Mouse (Mus musculus) midbrain, postnatal 0 days (tissue): ENCODE data around the gene Fam89b. TPM values are rescaled to one million over a fixed set of nuclear protein-coding genes. Genes with fewer than 3 reads are reported as not detected.

ENCODE experiments used
- ATAC-seq: fragments of 200-750 bp; cut with Nextera tagmentation; 2 replicates; pipeline ENCODE4 v1.8.0; 2017; ENCODE audit warnings: moderate number of reproducible peaks, mild to moderate bottlenecking, moderate TSS enrichment, moderate library complexity; ENCODE audit not compliant: low FRiP score
- DNase-seq: peaks from one replicate; pipeline ENCODE4 v3.0.0-alpha.2; 2015; ENCODE audit warnings: low spot score
- H3K27ac ChIP-seq: fragments of 300-500 bp; sonication (generic); 2 replicates; pipeline ENCODE4 v1.5.1; 2014; ENCODE audit warnings: low read depth, mild to moderate bottlenecking, low read length, mixed read lengths
- H3K27me3 ChIP-seq: fragments of 300-500 bp; sonication (generic); 2 replicates; pipeline ENCODE4 v1.6.1; 2014; ENCODE audit warnings: low read length, control low read depth, mixed read lengths; ENCODE audit not compliant: insufficient read depth
- H3K36me3 ChIP-seq: fragments of 300-500 bp; sonication (generic); 2 replicates; pipeline ENCODE4 v1.6.1; 2014; ENCODE audit warnings: low read length, control low read depth, mixed read lengths; ENCODE audit not compliant: insufficient read depth
- H3K4me1 ChIP-seq: fragments of 300-500 bp; sonication (generic); 2 replicates; pipeline ENCODE4 v1.6.1; 2014; ENCODE audit warnings: mild to moderate bottlenecking, control low read depth, antibody characterized with exemption, low read length, mixed read lengths; ENCODE audit not compliant: insufficient read depth
- H3K4me2 ChIP-seq: fragments of 300-500 bp; sonication (generic); 2 replicates; pipeline ENCODE4 v1.6.1; 2014; ENCODE audit warnings: low read depth, mild to moderate bottlenecking, low read length, mixed read lengths; ENCODE audit not compliant: poor library complexity, severe bottlenecking
- H3K4me3 ChIP-seq: fragments of 300-500 bp; sonication (generic); 2 replicates; pipeline ENCODE4 v1.5.1; 2014; ENCODE audit warnings: low read depth, mild to moderate bottlenecking, low read length, moderate library complexity
- H3K9ac ChIP-seq: fragments of 300-500 bp; sonication (generic); replicated peaks from 2 replicates; pipeline ENCODE4 v1.6.1; 2014; ENCODE audit warnings: mild to moderate bottlenecking, low read length, moderate library complexity, mixed read lengths; ENCODE audit not compliant: poor library complexity, severe bottlenecking
- H3K9me3 ChIP-seq: fragments of 300-500 bp; sonication (generic); 2 replicates; pipeline ENCODE4 v1.6.1; 2016; ENCODE audit warnings: low read length, control low read depth
- CTCF ChIP-seq: IDR thresholded peaks from 2 replicates; pipeline ENCODE4 v1.5.1; 2016; ENCODE audit warnings: antibody characterized with exemption, mild to moderate bottlenecking
- WGBS: fragments of 180-500 bp; shearing (Covaris S2); extraction: QIAGEN DNeasy Blood & Tissue Kit; methylation state at CpG from one replicate; pipeline ENCODE4 v1.1.7; 2014; 5-methylcytosine and 5-hydroxymethylcytosine counted together
- polyA plus RNA-seq: library from polyadenylated mRNA; unstranded; fragments of >200 nt; fragmentation: Nextera tagmentation; extraction: Ambion mirVana; gene quantifications from 2 replicates; pipeline ENCODE4 v1.2.1, GENCODE M21; 2015
- total RNA-seq: library from RNA; depleted of rRNA; stranded (reverse); fragments of >200 nt; gene quantifications from 2 replicates; pipeline ENCODE4 v1.2.3, GENCODE M21; 2014

Fam89b gene
- total and polyA plus RNA-seq, 2 experiments from 2014 or later = 126 to 178 TPM

- Histone ChIP-seq H3K4me2 (peak overlapping the region; percentile 95), H3K9me3 (no peaks in the 10 kb centered on the region), H3K4me3 (peak overlapping the region; percentile 69), H3K9ac (peak overlapping the region; percentile 73), H3K36me3 (no peaks in the 10 kb centered on the region; the same call in 1 of the 2 replicates), H3K27me3 (no peaks in the 10 kb centered on the region), H3K4me1 (peaks cover 32% of the 10 kb centered on the region; the same call in 1 of the 2 replicates), H3K27ac (no peak overlapping the region; the same call in 1 of the 2 replicates)
- TF ChIP-seq CTCF = no peak
- WGBS = 73% methylated on average over 29 of the region's 29 CpGs
- ATAC-seq (no peak), DNase-seq (no peak)
These were observed 1.1 kb upstream of the Fam89b start for GRCm38 (mm10) chr19:5730314-5731186.

DNA sequence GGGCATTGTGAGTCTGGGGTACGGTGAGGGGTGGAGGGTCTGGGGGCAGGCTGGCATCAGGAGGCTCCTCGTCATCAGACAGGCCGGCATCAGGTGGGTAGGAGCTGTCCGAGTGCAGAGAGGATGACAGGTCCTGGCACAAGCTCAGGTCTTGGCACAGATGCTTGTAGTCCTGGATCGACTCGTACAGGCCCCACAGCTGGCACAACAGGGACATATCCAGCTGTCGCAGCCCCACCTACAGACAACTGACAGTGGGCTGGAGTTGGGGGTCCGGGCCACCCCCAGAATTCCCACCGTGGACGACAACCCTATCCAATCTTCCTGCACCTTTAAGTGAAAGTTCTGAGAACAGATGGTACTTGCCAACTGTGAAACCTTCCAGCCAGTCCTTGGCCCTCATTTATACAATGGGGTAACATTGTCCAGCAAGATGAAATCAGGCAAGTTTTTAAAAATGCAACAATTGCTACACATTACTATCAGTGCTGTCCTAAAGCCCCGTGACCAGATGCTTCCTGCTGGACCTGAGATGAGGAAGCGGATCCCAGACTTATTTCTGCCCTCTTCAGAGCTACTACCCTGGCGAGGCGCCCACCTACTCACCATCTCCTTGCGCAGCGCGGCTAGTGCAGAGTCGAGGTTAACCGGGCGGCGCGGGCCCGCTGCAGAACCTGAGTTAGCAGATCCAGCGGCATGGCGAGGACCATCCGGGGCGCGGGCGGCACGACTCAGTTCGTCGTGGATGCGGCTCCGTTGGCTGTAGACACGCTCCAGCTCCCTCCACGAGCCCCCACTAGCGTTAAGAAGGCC, 616 bp downstream of the Fam89b start:
- Histone ChIP-seq H3K4me2 (peak overlapping the region; percentile 80), H3K27me3 (no peaks in the 10 kb centered on the region), H3K36me3 (peaks cover 10% of the 10 kb centered on the region), H3K27ac (peak overlapping the region; percentile 95), H3K4me1 (peaks cover 32% of the 10 kb centered on the region; the same call in 1 of the 2 replicates), H3K4me3 (peak overlapping the region; percentile 92), H3K9me3 (no peaks in the 10 kb centered on the region), H3K9ac (peak overlapping the region; percentile 96)
- WGBS = 6% methylated on average over 37 of the region's 37 CpGs
- DNase-seq (peak; percentile 69), ATAC-seq (peak; percentile 17; the same call in 1 of the 2 replicates)
- TF ChIP-seq CTCF = no peak

- Histone ChIP-seq H3K4me2 (peak overlapping the region; percentile 80), H3K9me3 (no peaks in the 10 kb centered on the region), H3K27ac (0 out of 2 replicates have a peak overlapping the region, but pooled peaks have one; percentile 21), H3K36me3 (peaks cover 14% of the 10 kb centered on the region), H3K9ac (peak overlapping the region; percentile 44), H3K27me3 (no peaks in the 10 kb centered on the region), H3K4me3 (peak overlapping the region; percentile 92), H3K4me1 (peaks cover 32% of the 10 kb centered on the region; the same call in 1 of the 2 replicates)
- WGBS = 4% methylated on average over 14 of the region's 14 CpGs
- TF ChIP-seq CTCF = peak; percentile 100
- DNase-seq = peak; percentile 84
- ATAC-seq = no peak
These were observed 1.8 kb downstream of the Fam89b start for GRCm38 (mm10) chr19:5727701-5728100.

DNA sequence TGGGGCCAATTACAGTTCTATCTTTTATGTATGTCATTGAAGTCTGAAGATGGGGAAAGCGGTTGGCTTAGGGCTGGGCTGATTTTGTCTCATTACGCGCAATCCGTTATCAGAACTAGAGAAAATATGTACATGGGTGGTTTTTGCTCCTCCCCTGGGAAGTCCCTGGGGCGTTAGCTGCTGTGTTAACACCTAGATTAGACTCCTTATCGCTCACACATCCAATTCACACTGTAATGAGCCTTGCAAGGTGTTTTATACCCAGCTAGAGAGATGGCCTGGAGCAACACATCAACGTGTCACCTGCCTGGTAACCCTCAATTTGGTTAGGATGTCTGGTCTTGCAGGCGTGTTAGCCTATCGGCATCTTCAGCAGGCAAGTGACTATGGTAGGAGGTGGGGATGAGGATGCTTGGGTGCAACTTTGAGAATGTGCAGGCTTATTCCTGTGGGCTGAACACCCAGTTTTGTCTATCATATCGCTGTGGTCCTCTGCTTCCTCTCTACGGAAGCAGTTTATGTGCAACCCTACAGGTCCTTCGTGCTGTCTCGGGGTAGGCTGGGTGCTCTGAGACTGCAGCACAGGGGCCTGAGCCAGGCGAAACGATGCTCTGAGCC, 2.4 kb downstream of the Fam89b start:
- no peak for ATAC-seq
- Histone ChIP-seq H3K4me3 (peak overlapping the region; percentile 92; the same call in 1 of the 2 replicates), H3K9me3 (no peaks in the 10 kb centered on the region), H3K4me1 (peaks cover 32% of the 10 kb centered on the region; the same call in 1 of the 2 replicates), H3K9ac (peak overlapping the region; percentile 44), H3K36me3 (peaks cover 16% of the 10 kb centered on the region), H3K27ac (no peak overlapping the region), H3K4me2 (peak overlapping the region; percentile 80), H3K27me3 (no peaks in the 10 kb centered on the region)
- DNase-seq = no peak
- no peak for TF ChIP-seq CTCF
- 75% methylated on average over 15 of the region's 15 CpGs for WGBS

DNA sequence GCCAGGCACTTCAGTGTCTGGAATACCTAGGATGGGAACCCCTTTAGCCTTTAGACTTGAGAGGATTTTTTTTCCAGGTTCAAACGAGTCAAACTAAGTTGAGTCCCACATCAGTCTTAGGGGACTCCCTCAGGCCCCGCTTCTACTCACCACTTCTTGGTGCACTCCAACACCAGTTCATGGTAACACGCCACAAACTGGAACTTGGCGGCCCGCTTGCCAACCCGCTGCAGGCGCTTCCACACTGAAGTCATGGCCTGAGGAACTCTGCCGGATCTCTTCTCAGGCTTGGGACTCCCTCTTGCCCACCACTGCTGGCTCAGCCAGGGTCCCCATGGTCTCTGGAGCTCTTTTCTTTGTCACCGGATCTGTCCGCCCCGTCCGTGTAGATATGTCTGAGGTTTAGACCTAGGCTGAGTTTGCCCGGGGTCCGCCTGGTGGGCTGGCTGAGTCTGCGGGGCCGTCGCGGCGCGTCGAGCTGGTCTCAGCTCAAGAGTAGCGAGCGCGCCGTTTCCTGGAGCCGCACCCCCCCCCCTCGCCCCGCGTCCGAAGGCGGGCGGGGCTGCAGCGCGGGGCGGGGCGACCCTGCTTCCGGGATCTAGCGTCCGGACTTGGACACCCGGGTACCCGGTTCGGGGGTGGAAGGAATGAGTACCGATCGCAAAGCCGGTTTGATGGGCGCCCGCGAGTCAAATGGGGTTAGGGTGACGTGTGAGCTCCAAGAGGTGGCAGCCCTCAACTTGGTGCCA, 3.5 kb downstream of the Fam89b start, which contains the start of gene Ehbp1l1:
TSS of gene Ehbp1l1 (minus strand) at position 551 of the 749 bp plus-strand sequence.
- H3K27ac ChIP-seq = no peak within 1 kb of the TSS; the same call in 1 of the 2 replicates
- H3K27me3 ChIP-seq = no peaks in the 10 kb centered on the region
- peaks cover 31% of the 10 kb centered on the region; the same call in 1 of the 2 replicates for H3K4me1 ChIP-seq
- no peak for ATAC-seq
- DNase-seq = no peak
- peak within 1 kb of the TSS; percentile 24; the same call in 1 of the 2 replicates for H3K4me3 ChIP-seq
- peak within 1 kb of the TSS; percentile 36 for H3K9ac ChIP-seq
- peaks cover 23% of the 10 kb centered on the region for H3K36me3 ChIP-seq
- H3K4me2 ChIP-seq = peak within 1 kb of the TSS; percentile 80
- WGBS = 15% methylated on average over 48 of the region's 49 CpGs
- no peak for TF ChIP-seq CTCF
- no peaks in the 10 kb centered on the region for H3K9me3 ChIP-seq
